Mouse (Mus musculus) midbrain, postnatal 0 days (tissue): ENCODE data around the gene Smad3. TPM values are rescaled to one million over a fixed set of nuclear protein-coding genes. Genes with fewer than 3 reads are reported as not detected.

ENCODE experiments used
- ATAC-seq: fragments of 200-750 bp; cut with Nextera tagmentation; 2 replicates; pipeline ENCODE4 v1.8.0; 2017; ENCODE audit warnings: moderate number of reproducible peaks, mild to moderate bottlenecking, moderate TSS enrichment, moderate library complexity; ENCODE audit not compliant: low FRiP score
- DNase-seq: peaks from one replicate; pipeline ENCODE4 v3.0.0-alpha.2; 2015; ENCODE audit warnings: low spot score
- H3K27ac ChIP-seq: fragments of 300-500 bp; sonication (generic); 2 replicates; pipeline ENCODE4 v1.5.1; 2014; ENCODE audit warnings: low read depth, mild to moderate bottlenecking, low read length, mixed read lengths
- H3K27me3 ChIP-seq: fragments of 300-500 bp; sonication (generic); 2 replicates; pipeline ENCODE4 v1.6.1; 2014; ENCODE audit warnings: low read length, control low read depth, mixed read lengths; ENCODE audit not compliant: insufficient read depth
- H3K36me3 ChIP-seq: fragments of 300-500 bp; sonication (generic); 2 replicates; pipeline ENCODE4 v1.6.1; 2014; ENCODE audit warnings: low read length, control low read depth, mixed read lengths; ENCODE audit not compliant: insufficient read depth
- H3K4me1 ChIP-seq: fragments of 300-500 bp; sonication (generic); 2 replicates; pipeline ENCODE4 v1.6.1; 2014; ENCODE audit warnings: mild to moderate bottlenecking, control low read depth, antibody characterized with exemption, low read length, mixed read lengths; ENCODE audit not compliant: insufficient read depth
- H3K4me2 ChIP-seq: fragments of 300-500 bp; sonication (generic); 2 replicates; pipeline ENCODE4 v1.6.1; 2014; ENCODE audit warnings: low read depth, mild to moderate bottlenecking, low read length, mixed read lengths; ENCODE audit not compliant: poor library complexity, severe bottlenecking
- H3K4me3 ChIP-seq: fragments of 300-500 bp; sonication (generic); 2 replicates; pipeline ENCODE4 v1.5.1; 2014; ENCODE audit warnings: low read depth, mild to moderate bottlenecking, low read length, moderate library complexity
- H3K9ac ChIP-seq: fragments of 300-500 bp; sonication (generic); replicated peaks from 2 replicates; pipeline ENCODE4 v1.6.1; 2014; ENCODE audit warnings: mild to moderate bottlenecking, low read length, moderate library complexity, mixed read lengths; ENCODE audit not compliant: poor library complexity, severe bottlenecking
- H3K9me3 ChIP-seq: fragments of 300-500 bp; sonication (generic); 2 replicates; pipeline ENCODE4 v1.6.1; 2016; ENCODE audit warnings: low read length, control low read depth
- CTCF ChIP-seq: IDR thresholded peaks from 2 replicates; pipeline ENCODE4 v1.5.1; 2016; ENCODE audit warnings: antibody characterized with exemption, mild to moderate bottlenecking
- WGBS: fragments of 180-500 bp; shearing (Covaris S2); extraction: QIAGEN DNeasy Blood & Tissue Kit; methylation state at CpG from one replicate; pipeline ENCODE4 v1.1.7; 2014; 5-methylcytosine and 5-hydroxymethylcytosine counted together
- polyA plus RNA-seq: library from polyadenylated mRNA; unstranded; fragments of >200 nt; fragmentation: Nextera tagmentation; extraction: Ambion mirVana; gene quantifications from 2 replicates; pipeline ENCODE4 v1.2.1, GENCODE M21; 2015
- total RNA-seq: library from RNA; depleted of rRNA; stranded (reverse); fragments of >200 nt; gene quantifications from 2 replicates; pipeline ENCODE4 v1.2.3, GENCODE M21; 2014

The Smad3 gene
- total and polyA plus RNA-seq, 2 experiments from 2014 or later, result 4.0 to 20.6 TPM

DNA sequence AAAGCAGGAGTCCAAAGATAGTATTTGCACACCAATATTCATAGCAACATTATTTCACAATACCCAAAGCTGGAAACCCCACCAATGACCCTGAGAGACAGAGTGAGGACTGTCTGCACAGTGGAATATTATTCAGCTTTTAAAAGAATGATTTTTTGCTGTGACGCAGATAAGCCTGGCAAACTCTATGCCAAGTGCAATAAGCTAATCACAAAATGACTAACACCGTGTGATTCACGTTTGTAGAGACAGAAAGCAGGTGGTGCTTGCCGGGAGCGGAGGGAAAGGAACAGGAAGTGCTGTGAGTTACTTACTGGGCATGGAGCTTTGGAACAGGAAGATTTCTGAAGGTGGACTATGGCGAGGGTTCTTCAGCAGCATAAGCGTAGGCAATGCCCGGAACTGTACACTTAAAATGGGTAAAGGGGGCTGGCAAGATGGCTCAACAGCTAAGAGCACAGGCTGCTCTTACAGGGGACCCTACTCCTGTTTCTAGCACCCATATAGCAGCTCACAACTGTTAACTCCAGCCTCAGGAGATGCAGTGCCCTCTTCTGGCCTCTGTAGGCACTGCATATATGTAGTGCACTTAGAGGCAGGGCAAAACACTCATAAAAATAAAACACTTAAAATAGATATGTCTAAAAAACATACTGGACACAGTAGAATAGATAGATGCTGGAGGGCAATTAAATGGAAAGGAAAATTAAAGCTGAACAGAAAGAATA is 3.7 kb upstream of the Smad3 start:
- peak; percentile 39; the same call in 1 of the 2 replicates for TF ChIP-seq CTCF
- Histone ChIP-seq H3K9me3 (no peaks in the 10 kb centered on the region), H3K27me3 (no peaks in the 10 kb centered on the region), H3K4me1 (peaks cover 3% of the 10 kb centered on the region; the same call in 1 of the 2 replicates), H3K4me3 (no peak overlapping the region), H3K9ac (no peak overlapping the region), H3K4me2 (no peak overlapping the region), H3K27ac (no peak overlapping the region), H3K36me3 (no peaks in the 10 kb centered on the region)
- ATAC-seq (no peak), DNase-seq (no peak)
- 96% methylated on average over 8 of the region's 8 CpGs for WGBS

DNA sequence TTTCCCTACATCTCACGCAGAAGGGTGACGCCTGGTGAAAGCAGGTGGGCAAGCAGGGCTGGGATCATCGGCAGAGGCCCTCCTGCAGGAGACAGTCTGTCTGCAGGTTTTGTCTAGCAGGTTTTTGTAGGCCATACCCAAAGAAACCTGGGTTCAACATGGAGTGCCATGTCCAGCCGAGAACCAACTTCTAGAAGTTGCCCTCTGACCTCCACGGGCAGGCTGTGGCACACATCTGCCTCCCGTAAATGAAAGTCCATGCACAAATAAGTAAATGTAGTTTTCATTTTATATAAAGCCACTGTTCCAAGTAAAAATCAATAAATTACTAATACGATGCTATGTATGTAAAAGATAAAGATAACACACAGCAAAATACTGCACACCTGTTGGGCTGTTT is 3.0 kb upstream of the Smad3 start:
- 98% methylated on average over 7 of the region's 7 CpGs for WGBS
- TF ChIP-seq CTCF, result no peak
- no peak overlapping the region for H3K4me3 ChIP-seq

GRCm38 (mm10) chr9:63759973-63760722 is 2.4 kb upstream of the Smad3 start:
- TF ChIP-seq CTCF, result no peak
- no peak overlapping the region for H3K4me3 ChIP-seq
- H3K27ac ChIP-seq, result no peak overlapping the region
- peaks cover 5% of the 10 kb centered on the region; the same call in 1 of the 2 replicates for H3K4me1 ChIP-seq
- no peaks in the 10 kb centered on the region for H3K36me3 ChIP-seq
- WGBS, result 76% methylated on average over 7 of the region's 7 CpGs
- H3K9me3 ChIP-seq, result no peaks in the 10 kb centered on the region
- no peak for ATAC-seq
- no peak overlapping the region for H3K4me2 ChIP-seq
- no peak overlapping the region for H3K9ac ChIP-seq
- DNase-seq, result no peak
- no peaks in the 10 kb centered on the region for H3K27me3 ChIP-seq

More for the DNA sequence above, 3.0 kb upstream of the Smad3 start:
- Histone ChIP-seq H3K9ac (no peak overlapping the region), H3K9me3 (no peaks in the 10 kb centered on the region), H3K4me2 (no peak overlapping the region), H3K27me3 (no peaks in the 10 kb centered on the region), H3K36me3 (no peaks in the 10 kb centered on the region), H3K4me1 (peaks cover 5% of the 10 kb centered on the region; the same call in 1 of the 2 replicates), H3K27ac (no peak overlapping the region)
- DNase-seq (no peak), ATAC-seq (no peak)

DNA sequence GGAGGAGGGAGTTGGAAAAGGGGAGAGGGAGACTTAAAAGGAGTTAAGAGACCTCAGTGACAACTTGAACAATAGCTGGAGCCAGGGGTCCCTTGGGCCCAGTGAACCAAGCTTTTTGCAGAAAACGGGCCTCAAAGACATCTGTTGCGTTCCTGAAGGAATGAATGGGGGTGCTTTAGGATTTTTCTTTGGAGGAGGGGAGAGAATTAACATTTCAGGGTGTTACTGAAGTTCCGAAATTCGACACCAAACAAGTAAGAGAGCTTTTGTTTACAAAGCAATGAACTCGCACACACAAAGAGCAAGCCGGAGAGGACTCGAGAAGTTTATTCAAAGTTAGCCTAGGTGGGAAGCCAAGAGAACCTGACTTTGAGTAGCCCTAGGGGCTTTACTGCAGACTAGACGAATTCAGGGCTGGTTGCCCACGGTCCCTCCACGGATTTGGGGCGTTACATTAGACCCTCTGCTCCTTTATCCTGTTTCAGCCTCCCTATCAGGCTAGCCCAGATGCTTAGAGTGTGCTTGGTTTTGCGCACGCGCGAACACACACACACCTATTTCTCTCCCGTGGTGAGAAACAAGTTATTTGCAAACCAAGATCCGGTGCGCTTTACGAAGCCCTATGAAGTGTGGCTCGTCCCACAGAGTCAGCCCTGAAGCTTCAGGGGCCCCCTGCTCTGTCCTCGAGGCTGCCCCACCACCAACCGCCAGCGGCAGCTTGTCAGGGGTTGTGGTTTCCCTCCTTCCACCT is 1.0 kb upstream of the Smad3 start:
- H3K9me3 ChIP-seq, result no peaks in the 10 kb centered on the region
- WGBS, result 2% methylated on average over 23 of the region's 23 CpGs
- peak overlapping the region; percentile 38; the same call in 1 of the 2 replicates for H3K27ac ChIP-seq
- TF ChIP-seq CTCF, result no peak
- no peak overlapping the region for H3K9ac ChIP-seq
- H3K27me3 ChIP-seq, result no peaks in the 10 kb centered on the region
- ATAC-seq (no peak), DNase-seq (no peak)
- peaks cover 9% of the 10 kb centered on the region for H3K4me1 ChIP-seq
- no peaks in the 10 kb centered on the region for H3K36me3 ChIP-seq
- H3K4me2 ChIP-seq, result peak overlapping the region; percentile 99
- H3K4me3 ChIP-seq, result peak overlapping the region; percentile 69

DNA sequence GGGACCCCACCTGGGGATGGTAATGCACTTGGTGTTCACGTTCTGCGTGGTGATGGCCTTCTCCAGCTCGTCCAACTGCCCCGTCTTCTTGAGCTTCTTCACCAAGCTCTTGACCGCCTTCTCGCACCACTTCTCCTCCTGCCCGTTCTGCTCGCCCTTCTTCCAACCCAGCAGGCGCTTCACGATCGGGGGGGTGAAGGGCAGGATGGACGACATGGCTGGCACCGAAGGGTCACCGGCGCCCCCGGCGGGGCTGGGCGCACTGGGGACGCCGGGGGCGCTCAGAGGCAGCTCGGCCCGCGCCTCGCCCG is 377 bp downstream of the Smad3 start:
- WGBS, result under 1% methylated on average over 18 of the region's 26 CpGs
- H3K27me3 ChIP-seq, result no peaks in the 10 kb centered on the region
- peak overlapping the region; percentile 69 for H3K4me3 ChIP-seq
- H3K9me3 ChIP-seq, result no peaks in the 10 kb centered on the region
- no peaks in the 10 kb centered on the region for H3K36me3 ChIP-seq
- DNase-seq (no peak), ATAC-seq (0 out of 2 replicates have a peak, but pooled peaks have one; percentile 4)
- TF ChIP-seq CTCF, result no peak
- H3K4me2 ChIP-seq, result peak overlapping the region; percentile 99
- peak overlapping the region; percentile 78 for H3K27ac ChIP-seq
- peaks cover 9% of the 10 kb centered on the region for H3K4me1 ChIP-seq
- peak overlapping the region; percentile 58 for H3K9ac ChIP-seq
